Mouse (Mus musculus): ENCODE data around the gene Grip1.

DNA sequence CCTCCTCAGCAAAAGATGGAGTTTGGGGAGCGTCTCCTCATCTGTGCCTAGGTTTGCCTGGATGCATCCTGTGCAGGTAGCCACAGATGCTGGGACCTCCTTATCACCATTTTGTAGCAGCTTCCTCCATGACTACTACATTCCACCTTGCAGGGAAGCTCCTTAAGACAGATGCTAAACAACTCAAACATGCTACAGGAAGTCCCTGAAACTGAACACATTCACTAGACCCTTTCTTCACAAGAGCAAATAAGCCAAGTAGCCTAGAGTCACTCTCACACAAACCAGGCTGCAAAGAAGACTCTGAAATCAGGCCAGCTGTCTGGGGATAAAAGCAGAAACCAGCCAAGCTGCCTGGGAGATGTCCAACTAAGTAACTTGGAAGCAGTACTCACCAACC is 661.6 kb downstream of the Grip1 start:
- TF ChIP-seq CTCF (IDR thresholded peaks at IDR 0.05; ENCODE audit: low read depth), result no peak
- TF ChIP-seq EP300 (optimal IDR thresholded peaks at IDR 0.05), result no peak

All from stomach, postnatal 0 days (tissue).